Mouse (Mus musculus) bone marrow, adult 2 months (tissue): ENCODE results near the gene Snx10.

ENCODE experiments used
- CTCF ChIP-seq: fragments of 200-500 bp; IDR thresholded peaks from 2 replicates; pipeline ENCODE4 v1.5.1; 2011; ENCODE audit warnings: low read length, control low read depth; ENCODE audit not compliant: control insufficient read depth, insufficient read depth
- POLR2A ChIP-seq: fragments of 200-500 bp; IDR thresholded peaks from 2 replicates; pipeline ENCODE4 v1.6.1; 2011; ENCODE audit warnings: low read depth, mild to moderate bottlenecking, control low read depth, low read length, borderline replicate concordance; ENCODE audit not compliant: control insufficient read depth

DNA sequence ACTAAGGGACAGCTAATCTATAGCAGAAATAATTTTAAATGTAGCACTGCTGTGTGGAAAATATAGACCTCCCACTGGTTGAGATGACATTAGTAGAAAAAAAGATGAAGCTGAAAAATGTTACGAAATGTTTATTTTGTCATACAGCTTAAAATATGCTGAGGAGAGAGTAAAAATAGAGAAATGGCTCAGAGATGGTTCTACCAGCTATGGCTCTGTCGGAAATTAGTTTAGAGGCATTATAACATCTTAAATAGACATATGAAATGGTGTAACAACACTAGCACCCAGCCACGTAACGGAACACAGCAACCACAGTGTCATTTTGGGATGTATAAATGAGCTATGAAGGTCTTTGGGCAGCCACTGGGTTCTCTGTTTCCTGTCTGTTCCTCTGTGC is 82.5 kb downstream of the Snx10 start:
- TF ChIP-seq POLR2A (no peak), CTCF (no peak)
